Mouse (Mus musculus) cerebellum, postnatal 4 days (tissue): ENCODE measurements at regions not wholly inside any gene's neighbourhood (a gene's known extent, or its start where the extent isn't known, plus 50 kb on each side); places are given as distances from the start of the nearest gene placed in this dataset.
A peak's percentile ranks its signal among the peaks of the same experiment; 100 is the strongest.

Experiments
- DNase-seq, 2 experiments: peaks; one replicate each; pipeline ENCODE4 v3.0.0; 2022; ENCODE audit warnings: low spot score in 2 of 2, mixed read lengths in 1 of 2

- no peak for DNase-seq
Measured at GRCm38 (mm10) chr3:60698189-60698588, 225.6 kb downstream of the Mbnl1 start.

DNA sequence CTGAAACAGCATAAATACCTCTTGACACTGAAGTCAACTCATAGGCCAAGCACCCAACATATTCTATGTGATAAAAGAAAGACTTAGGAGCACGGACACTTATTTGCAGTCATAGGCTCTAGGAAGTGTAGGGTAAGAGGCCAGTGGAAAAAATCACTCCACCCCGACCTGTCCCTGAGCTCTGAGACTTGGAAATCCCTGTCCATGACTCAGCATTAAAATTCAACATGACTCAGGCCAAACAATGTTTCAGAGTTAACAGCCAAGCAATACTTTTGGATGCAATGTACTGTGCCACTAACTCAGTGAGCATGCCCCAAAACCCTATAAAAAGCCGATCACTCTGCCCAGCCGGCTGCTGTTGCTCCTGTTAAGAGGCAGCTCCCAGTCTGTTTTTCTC is 234.5 kb downstream of the Mbnl1 start:
- no peak for DNase-seq

GRCm38 (mm10) chr3:60712896-60713295 is 240.3 kb downstream of the Mbnl1 start:
- DNase-seq, result no peak

- no peak for DNase-seq
Measured at GRCm38 (mm10) chr3:60720322-60720721, 247.7 kb downstream of the Mbnl1 start.

GRCm38 (mm10) chr3:60731331-60731730 is 258.7 kb downstream of the Mbnl1 start:
- DNase-seq, result no peak

DNA sequence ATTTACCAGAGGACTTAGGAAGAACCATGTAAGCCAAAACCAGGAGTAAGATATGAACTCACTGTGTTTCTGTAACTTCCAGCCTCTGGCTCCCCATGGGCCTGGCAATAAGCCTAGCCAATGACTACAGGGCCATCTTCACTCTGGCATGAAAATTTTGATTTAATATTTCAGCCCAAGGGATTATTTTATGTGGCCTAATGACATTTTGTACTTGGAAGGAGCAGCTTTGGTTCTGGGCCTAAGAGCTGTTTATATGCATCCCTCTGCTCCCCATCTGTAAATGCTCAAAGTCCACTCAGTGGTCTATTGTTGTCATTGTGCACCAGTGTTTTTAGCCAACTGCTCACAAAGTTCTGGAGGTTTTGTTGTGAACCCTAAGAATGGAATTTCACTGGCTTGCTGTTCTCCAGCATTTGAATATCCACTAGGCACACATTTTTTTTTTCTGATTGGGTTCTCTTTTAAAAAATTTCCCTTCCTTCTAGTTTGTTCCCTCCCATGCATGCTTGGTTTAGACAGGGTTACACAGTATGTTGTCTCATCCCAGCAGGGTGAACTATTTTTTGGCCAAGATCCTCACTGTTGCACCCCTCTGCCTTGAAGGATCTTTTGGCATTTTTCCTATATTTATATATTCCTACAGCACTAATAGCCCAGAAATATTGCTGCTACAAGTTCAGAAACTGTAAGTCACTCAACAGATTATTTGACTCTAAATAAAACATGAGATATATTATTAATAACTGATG is 261.9 kb upstream of the P2ry1 start:
- DNase-seq, result no peak

- no peak for DNase-seq
Measured at GRCm38 (mm10) chr3:60741379-60741778, 261.2 kb upstream of the P2ry1 start.

- no peak for DNase-seq
Measured at GRCm38 (mm10) chr3:60742232-60742631, 260.4 kb upstream of the P2ry1 start.

DNA sequence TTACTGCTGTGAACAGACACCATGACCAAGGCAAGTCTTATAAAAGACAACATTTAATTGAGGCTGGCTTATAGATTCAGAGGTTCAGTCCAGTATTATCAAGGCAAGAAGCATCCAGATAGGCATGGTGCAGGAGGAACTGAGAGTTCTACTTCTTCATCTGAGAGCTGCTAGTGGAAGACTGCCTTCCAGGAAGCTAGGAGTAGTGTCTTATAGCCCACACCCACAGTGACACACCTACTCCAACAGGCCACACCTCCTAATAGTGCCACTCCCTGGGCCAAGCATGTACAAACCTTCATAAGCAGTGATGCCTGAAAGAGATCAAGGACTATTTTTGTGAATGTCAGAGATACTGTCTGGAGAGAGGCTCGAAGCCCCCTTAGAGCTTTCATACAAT is 257.5 kb upstream of the P2ry1 start:
- no peak for DNase-seq

DNA sequence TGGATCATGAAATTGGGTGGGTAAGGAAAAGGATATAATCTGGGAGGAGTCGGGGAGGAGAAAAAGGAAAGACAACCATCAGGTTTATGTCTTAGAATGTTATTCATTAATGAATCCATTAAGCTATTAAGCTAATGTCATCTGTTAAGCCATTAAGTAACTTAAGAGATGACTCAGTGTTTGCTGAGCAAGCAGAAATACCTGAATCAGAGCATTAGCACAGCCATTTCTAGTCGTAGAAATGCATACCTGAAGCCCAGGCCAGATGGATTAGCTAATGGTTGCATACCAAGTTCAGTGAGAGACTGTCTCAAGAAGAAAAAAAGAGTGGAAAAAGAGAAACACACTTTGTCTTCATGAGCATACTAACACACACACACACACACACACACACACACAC is 244.0 kb upstream of the P2ry1 start:
- no peak for DNase-seq

DNA sequence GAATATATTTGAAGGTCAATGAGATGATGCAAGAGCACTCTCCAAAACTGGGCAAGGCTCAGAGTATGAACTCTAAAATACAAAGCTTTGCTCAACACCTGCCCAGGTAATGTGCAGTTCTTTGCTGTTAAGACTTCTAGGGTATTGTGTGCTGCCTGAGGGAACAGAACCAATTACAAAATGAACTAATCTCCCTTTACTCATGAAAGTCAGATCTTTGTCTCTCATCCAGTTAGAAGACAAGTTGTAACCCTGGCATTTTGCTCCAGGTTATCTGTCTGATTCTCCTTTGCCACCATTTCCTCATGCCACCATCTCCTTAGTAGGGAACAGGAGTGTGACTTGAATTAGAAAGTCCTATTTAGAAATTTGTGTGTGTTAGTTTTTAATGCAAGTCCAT is 243.5 kb upstream of the P2ry1 start:
- DNase-seq, result no peak

DNA sequence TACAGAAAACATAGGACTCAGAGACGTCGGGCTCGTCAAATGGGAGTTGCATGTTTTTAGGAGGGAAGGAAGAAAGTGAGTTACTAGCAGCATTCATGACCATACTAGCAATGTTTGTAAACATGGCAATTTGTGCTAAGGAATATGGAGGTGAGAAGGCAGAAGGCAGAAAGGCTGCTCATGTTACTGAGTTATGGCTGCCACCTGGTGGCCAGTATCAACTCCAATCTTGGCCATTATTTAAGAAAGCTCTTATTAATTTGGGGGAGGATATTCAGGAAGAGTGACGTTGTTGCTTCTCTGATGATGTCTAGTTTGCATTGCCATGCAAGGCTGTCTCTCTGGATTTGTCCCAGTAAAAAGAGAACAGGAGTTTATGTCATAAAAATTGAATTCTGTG is 239.7 kb upstream of the P2ry1 start:
- DNase-seq, result peak in 1 of 2 experiments; percentile 13

- DNase-seq, result no peak
Measured at GRCm38 (mm10) chr3:60765079-60765478, 237.5 kb upstream of the P2ry1 start.

DNA sequence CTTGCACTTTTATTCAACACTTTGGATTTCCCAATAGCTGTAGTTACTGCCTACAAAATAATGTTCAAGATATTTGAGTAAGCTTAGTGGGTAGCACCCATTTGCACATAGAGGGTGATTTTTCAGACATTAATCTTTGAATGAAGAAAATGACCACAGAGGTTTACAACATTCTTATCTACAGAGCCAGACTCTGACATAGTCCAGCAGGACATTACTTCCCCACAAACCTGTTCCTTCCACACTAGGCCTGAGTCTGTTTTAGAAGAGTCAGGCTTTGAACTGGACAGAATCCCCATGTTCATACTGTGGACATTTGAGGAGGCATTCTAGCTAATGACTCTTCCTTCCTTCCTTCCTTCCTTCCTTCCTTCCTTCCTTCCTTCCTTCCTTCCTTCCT is 233.6 kb upstream of the P2ry1 start:
- DNase-seq, result no peak

DNA sequence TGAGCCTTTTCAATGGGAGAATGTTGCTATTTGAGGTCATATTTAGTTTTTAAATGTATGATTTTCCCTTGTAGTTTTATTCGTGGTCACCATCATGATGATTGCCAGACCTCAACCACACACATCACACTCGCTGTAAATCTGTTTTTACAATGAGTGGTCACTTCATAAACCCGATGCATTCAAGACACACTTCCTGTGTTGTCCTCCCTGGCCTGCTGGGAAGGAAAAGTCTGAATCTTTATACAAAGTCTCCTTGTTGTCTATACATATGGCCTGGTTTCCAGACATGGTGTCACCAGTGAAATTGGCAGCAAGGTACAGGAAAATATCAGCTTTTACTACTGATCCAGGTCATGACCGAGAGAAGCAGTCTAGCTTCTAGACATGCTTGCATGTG is 230.7 kb upstream of the P2ry1 start:
- DNase-seq, result no peak

GRCm38 (mm10) chr3:60773383-60773782 is 229.2 kb upstream of the P2ry1 start:
- no peak for DNase-seq

- DNase-seq, result no peak
Measured at GRCm38 (mm10) chr3:60785137-60785875, 217.3 kb upstream of the P2ry1 start.

GRCm38 (mm10) chr3:60787989-60788388 is 214.6 kb upstream of the P2ry1 start:
- DNase-seq, result no peak

GRCm38 (mm10) chr3:60789441-60789840 is 213.2 kb upstream of the P2ry1 start:
- no peak for DNase-seq

GRCm38 (mm10) chr3:60792166-60792565 is 210.4 kb upstream of the P2ry1 start:
- no peak for DNase-seq

DNA sequence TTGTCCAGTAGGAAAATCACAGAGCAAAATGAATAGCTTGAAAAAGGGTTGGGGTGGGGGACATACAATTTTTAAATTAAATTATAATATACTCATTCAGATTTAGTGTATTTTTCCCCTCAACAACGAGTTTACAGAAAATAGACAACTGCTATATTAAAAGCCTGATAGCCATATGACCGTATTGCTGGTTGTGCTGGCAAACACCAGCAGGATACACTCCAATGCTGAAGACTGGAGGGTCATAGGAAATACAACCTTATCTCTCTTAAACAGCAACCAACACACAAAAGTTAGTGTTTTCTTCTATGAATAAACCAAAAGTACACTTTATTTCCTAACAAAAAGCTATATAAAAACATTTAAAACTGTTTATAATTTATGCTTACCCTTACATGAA is 206.4 kb upstream of the P2ry1 start:
- no peak for DNase-seq

DNA sequence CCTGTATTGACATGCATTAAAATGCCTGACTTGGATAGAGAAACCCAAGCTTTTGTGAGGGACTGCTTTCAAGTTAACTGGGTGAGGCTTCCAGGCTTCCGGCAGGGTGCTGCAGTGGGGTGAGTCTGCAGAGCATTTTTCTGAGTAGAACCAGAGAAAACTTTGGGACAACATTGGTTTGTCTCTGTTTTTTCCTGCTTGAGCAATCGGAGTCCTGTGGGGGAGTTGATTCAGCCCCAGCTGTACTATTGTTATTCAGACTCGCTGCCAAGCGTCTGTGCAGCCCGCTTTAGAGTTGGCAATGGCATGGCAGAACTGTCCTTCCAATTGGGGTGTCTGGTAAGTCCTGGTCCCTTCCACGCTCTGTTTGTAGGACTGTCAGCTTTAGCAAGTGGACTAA is 204.8 kb upstream of the P2ry1 start:
- DNase-seq, result no peak

DNA sequence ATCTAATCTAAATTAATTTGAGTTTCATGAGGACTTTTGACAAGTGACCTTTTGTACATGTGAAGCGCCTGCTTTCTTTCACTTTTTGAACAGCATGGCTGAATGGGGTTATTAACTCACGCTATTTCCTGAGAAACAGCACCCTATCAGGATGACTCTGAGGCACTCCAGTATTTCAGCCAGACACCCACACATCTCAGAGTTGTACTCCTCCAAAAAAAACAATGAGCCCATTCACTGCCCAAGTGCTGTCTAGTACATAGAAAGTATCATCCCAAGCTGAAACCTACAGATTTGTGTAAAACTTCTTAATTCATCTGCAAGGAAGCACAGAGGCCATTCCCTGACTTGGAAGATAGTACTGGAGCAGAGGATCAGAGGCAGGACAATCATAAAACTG is 204.1 kb upstream of the P2ry1 start:
- no peak for DNase-seq
